Mouse (Mus musculus) liver, adult 2 months (tissue): Measurements from ENCODE around the gene Fgf4. TPM values are rescaled to one million over a fixed set of nuclear protein-coding genes. Genes with fewer than 3 reads are reported as not detected.
A peak's percentile ranks its signal among the peaks of the same experiment; 100 is the strongest.

ENCODE experiments used
- DNase-seq: peaks from one replicate; pipeline ENCODE4 v3.0.0-alpha.2; 2011; ENCODE audit warnings: low read depth, low spot score; ENCODE audit errors: extremely low read depth
- H3K27ac ChIP-seq: fragments of 200-500 bp; replicated peaks from 2 replicates; pipeline ENCODE4 v1.5.1; 2012; ENCODE audit warnings: low read depth, mild to moderate bottlenecking, control low read depth, inconsistent platforms, low read length; ENCODE audit not compliant: insufficient read depth
- H3K27me3 ChIP-seq: fragments of 200-500 bp; 2 replicates; pipeline ENCODE4 v1.6.1; 2012; ENCODE audit warnings: mild to moderate bottlenecking, moderate library complexity, low read length, inconsistent platforms; ENCODE audit not compliant: control insufficient read depth, insufficient read depth
- H3K36me3 ChIP-seq: fragments of 200-500 bp; 2 replicates; pipeline ENCODE4 v1.6.1; 2012; ENCODE audit warnings: low read length, inconsistent platforms; ENCODE audit not compliant: control insufficient read depth, insufficient read depth
- H3K4me1 ChIP-seq: fragments of 200-500 bp; 2 replicates; pipeline ENCODE4 v1.6.1; 2011; ENCODE audit warnings: low read length; ENCODE audit not compliant: control insufficient read depth, insufficient read depth
- H3K4me3 ChIP-seq: fragments of 200-500 bp; 2 replicates; pipeline ENCODE4 v1.5.1; 2011; ENCODE audit warnings: low read depth, mild to moderate bottlenecking, control low read depth, low read length, moderate library complexity; ENCODE audit not compliant: insufficient read depth
- H3K79me2 ChIP-seq: fragments of 200-500 bp; 2 replicates; pipeline ENCODE4 v1.6.1; 2012; ENCODE audit warnings: inconsistent platforms, mild to moderate bottlenecking, low read length, moderate library complexity; ENCODE audit not compliant: control insufficient read depth, insufficient read depth
- H3K9ac ChIP-seq: fragments of 200-500 bp; 2 replicates; pipeline ENCODE4 v1.6.1; 2012; ENCODE audit warnings: low read depth, mild to moderate bottlenecking, control low read depth, inconsistent platforms, low read length
- CTCF ChIP-seq: fragments of 200-500 bp; IDR thresholded peaks from 2 replicates; pipeline ENCODE4 v1.5.1; 2011; ENCODE audit warnings: low read depth, low read length, control low read depth
- POLR2A ChIP-seq: fragments of 200-500 bp; IDR thresholded peaks from 2 replicates; pipeline ENCODE4 v1.6.1; 2011; ENCODE audit warnings: low read length, control low read depth; ENCODE audit not compliant: insufficient read depth; ENCODE audit errors: extremely low read depth
- WGBS: fragments of 180-500 bp; shearing (Covaris S2); methylation state at CpG from one replicate; pipeline ENCODE4 v1.1.7; 2018; 5-methylcytosine and 5-hydroxymethylcytosine counted together
- polyA plus RNA-seq: library from polyadenylated mRNA; depleted of rRNA; stranded (reverse); fragments of >200 nt; gene quantifications from 2 replicates; pipeline ENCODE4 v1.2.3, GENCODE M21; 2012
- total RNA-seq: library from RNA; depleted of rRNA; stranded (reverse); fragments of >200 nt; gene quantifications from 2 replicates; pipeline ENCODE4 v1.2.3, GENCODE M21; 2014

Fgf4 gene
- total and polyA plus RNA-seq, 2 experiments = not detected

DNA sequence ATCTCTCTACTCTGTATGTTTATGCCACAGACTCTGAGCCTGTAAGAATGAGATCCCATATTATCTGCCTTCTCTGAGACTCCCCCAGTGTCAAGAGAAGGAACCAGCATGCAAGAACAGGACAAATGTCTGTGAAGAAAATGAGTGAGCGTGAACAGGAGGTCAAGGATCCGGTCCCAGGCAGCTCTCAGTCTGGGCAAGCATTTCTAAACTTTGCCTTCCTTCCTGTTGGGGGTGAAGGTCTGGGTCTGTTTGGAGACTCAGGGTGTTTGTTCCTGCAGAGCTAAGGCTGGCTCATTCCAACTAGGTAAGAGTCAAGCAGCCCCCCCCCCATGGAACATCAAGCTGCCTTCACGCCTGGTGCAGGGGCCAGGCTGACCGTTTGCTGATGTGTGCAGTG lies 25.3 kb downstream of the Fgf4 start:
- H3K9ac ChIP-seq = no peak overlapping the region
- no peak overlapping the region for H3K4me3 ChIP-seq
- H3K27ac ChIP-seq = peak overlapping the region; percentile 35
- TF ChIP-seq POLR2A (no peak), CTCF (no peak)
- no peaks in the 10 kb centered on the region for H3K4me1 ChIP-seq
- WGBS = 70% methylated on average over 4 of the region's 4 CpGs
- no peaks in the 10 kb centered on the region for H3K36me3 ChIP-seq
- peak; percentile 13 for DNase-seq
- H3K79me2 ChIP-seq = no peaks in the 10 kb centered on the region
- no peaks in the 10 kb centered on the region for H3K27me3 ChIP-seq

GRCm38 (mm10) chr7:144873160-144873559 lies 26.0 kb downstream of the Fgf4 start:
- no peaks in the 10 kb centered on the region for H3K4me1 ChIP-seq
- no peak for DNase-seq
- H3K27me3 ChIP-seq = no peaks in the 10 kb centered on the region
- 79% methylated on average over 4 of the region's 4 CpGs for WGBS
- no peaks in the 10 kb centered on the region for H3K79me2 ChIP-seq
- no peak for TF ChIP-seq CTCF
- no peak overlapping the region for H3K4me3 ChIP-seq
- H3K36me3 ChIP-seq = no peaks in the 10 kb centered on the region
- H3K9ac ChIP-seq = no peak overlapping the region
- 0 out of 2 replicates have a peak overlapping the region, but pooled peaks have one; percentile 35 for H3K27ac ChIP-seq

DNA sequence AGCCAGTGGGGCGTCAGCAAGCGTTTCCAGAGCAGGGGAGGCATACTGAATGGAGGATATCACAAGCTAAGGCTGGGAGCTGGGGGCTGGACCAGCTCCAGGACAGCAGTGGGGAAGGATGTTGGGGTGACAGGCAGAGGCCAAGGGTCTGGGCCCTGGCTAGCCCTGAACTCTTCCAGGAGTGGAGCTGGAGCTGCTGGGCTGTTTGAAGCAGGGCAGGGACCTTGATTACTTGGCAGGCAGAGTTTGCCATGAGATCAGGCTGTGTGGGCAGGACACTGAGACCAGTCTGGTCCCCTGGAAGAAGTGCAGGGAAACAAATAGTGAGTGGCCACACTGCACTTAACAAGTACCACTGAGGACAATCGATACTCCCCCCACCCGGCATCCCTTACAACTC lies 27.1 kb downstream of the Fgf4 start:
- H3K79me2 ChIP-seq = no peaks in the 10 kb centered on the region
- WGBS = 57% methylated on average over 4 of the region's 4 CpGs
- no peaks in the 10 kb centered on the region for H3K27me3 ChIP-seq
- no peak overlapping the region for H3K9ac ChIP-seq
- H3K27ac ChIP-seq = no peak overlapping the region
- H3K36me3 ChIP-seq = no peaks in the 10 kb centered on the region
- H3K4me1 ChIP-seq = no peaks in the 10 kb centered on the region
- TF ChIP-seq POLR2A (no peak), CTCF (no peak)
- H3K4me3 ChIP-seq = no peak overlapping the region
- no peak for DNase-seq

GRCm38 (mm10) chr7:144878401-144878800 lies 31.2 kb downstream of the Fgf4 start:
- no peak for DNase-seq
- Histone ChIP-seq H3K4me1 (no peaks in the 10 kb centered on the region), H3K27me3 (no peaks in the 10 kb centered on the region), H3K4me3 (no peak overlapping the region), H3K79me2 (no peaks in the 10 kb centered on the region), H3K9ac (no peak overlapping the region), H3K36me3 (no peaks in the 10 kb centered on the region), H3K27ac (no peak overlapping the region)
- WGBS = 100% methylated on average over 1 of the region's 1 CpGs
- TF ChIP-seq POLR2A (no peak), CTCF (no peak)

DNA sequence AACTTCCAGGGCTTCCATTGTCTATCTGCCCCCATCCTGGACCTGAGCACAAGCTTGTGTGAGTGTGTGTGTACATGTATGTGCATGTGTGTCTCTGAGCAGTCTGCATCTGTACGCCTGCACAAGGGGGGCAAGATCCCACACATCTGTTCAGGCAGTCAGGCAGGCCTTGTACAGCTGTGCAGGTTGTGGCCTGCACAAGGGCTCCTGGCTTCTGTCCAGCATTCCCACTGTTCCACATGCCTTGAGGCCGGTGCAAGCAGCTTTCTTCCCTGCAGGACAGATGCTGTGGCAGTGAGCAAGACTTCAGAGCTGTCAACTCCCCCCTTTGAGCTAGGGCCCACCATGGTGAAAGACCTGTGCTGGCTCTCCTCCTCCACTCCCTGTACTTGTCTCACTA lies 35.9 kb downstream of the Fgf4 start:
- DNase-seq = no peak
- no peaks in the 10 kb centered on the region for H3K79me2 ChIP-seq
- no peak overlapping the region for H3K4me3 ChIP-seq
- WGBS = 74% methylated on average over 2 of the region's 2 CpGs
- H3K36me3 ChIP-seq = no peaks in the 10 kb centered on the region
- no peak overlapping the region for H3K27ac ChIP-seq
- no peaks in the 10 kb centered on the region for H3K4me1 ChIP-seq
- no peaks in the 10 kb centered on the region for H3K27me3 ChIP-seq
- H3K9ac ChIP-seq = no peak overlapping the region
- TF ChIP-seq POLR2A (no peak), CTCF (no peak)

GRCm38 (mm10) chr7:144887672-144888071 lies 40.5 kb downstream of the Fgf4 start:
- Histone ChIP-seq H3K27me3 (peaks cover 7% of the 10 kb centered on the region; the same call in 1 of the 2 replicates), H3K27ac (no peak overlapping the region), H3K4me3 (no peak overlapping the region), H3K4me1 (no peaks in the 10 kb centered on the region), H3K36me3 (no peaks in the 10 kb centered on the region), H3K9ac (no peak overlapping the region), H3K79me2 (no peaks in the 10 kb centered on the region)
- no peak for DNase-seq
- TF ChIP-seq CTCF (0 out of 2 replicates have a peak, but pooled peaks have one; percentile 7), POLR2A (no peak)
- WGBS = 76% methylated on average over 2 of the region's 2 CpGs
